Mouse (Mus musculus) neural tube, embryonic 15.5 days (tissue): ENCODE results near the gene Fgf15. TPM values are rescaled to one million over a fixed set of nuclear protein-coding genes. Genes with fewer than 3 reads are reported as not detected.

ENCODE experiments used
- ATAC-seq: fragments of 200-750 bp; cut with Nextera tagmentation; 2 replicates; pipeline ENCODE4 v1.8.0; 2017; ENCODE audit warnings: mild to moderate bottlenecking, moderate TSS enrichment, moderate library complexity; ENCODE audit not compliant: low FRiP score
- H3K27ac ChIP-seq: fragments of 300-500 bp; sonication (generic); replicated peaks from 2 replicates; pipeline ENCODE4 v1.5.1; 2015; ENCODE audit warnings: mild to moderate bottlenecking, inconsistent platforms
- H3K27me3 ChIP-seq: fragments of 300-500 bp; sonication (generic); replicated peaks from 2 replicates; pipeline ENCODE4 v1.6.1; 2015; ENCODE audit warnings: inconsistent platforms
- H3K36me3 ChIP-seq: fragments of 300-500 bp; sonication (generic); 2 replicates; pipeline ENCODE4 v1.6.1; 2015; ENCODE audit warnings: inconsistent platforms
- H3K4me1 ChIP-seq: fragments of 300-500 bp; sonication (generic); 2 replicates; pipeline ENCODE4 v1.6.1; 2015; ENCODE audit warnings: inconsistent platforms
- H3K4me2 ChIP-seq: fragments of 300-500 bp; sonication (generic); 2 replicates; pipeline ENCODE4 v1.6.1; 2015; ENCODE audit warnings: inconsistent platforms, mild to moderate bottlenecking, moderate library complexity
- H3K4me3 ChIP-seq: fragments of 300-500 bp; sonication (generic); replicated peaks from 2 replicates; pipeline ENCODE4 v1.5.1; 2015; ENCODE audit warnings: mild to moderate bottlenecking, inconsistent platforms
- H3K9ac ChIP-seq: fragments of 300-500 bp; sonication (generic); replicated peaks from 2 replicates; pipeline ENCODE4 v1.6.1; 2015; ENCODE audit warnings: mild to moderate bottlenecking, inconsistent platforms
- H3K9me3 ChIP-seq: fragments of 300-500 bp; sonication (generic); replicated peaks from 2 replicates; pipeline ENCODE4 v1.6.1; 2016; ENCODE audit warnings: inconsistent platforms
- WGBS: fragments of 180-500 bp; shearing (Covaris S2); methylation state at CpG from one replicate; pipeline ENCODE4 v1.1.7; 2015; ENCODE audit warnings: mixed read lengths; 5-methylcytosine and 5-hydroxymethylcytosine counted together
- polyA plus RNA-seq: library from polyadenylated mRNA; unstranded; fragments of >200 nt; fragmentation: Nextera tagmentation; extraction: Ambion mirVana; gene quantifications from 2 replicates; pipeline ENCODE4 v1.2.1, GENCODE M21; 2015

Fgf15 gene
- 5.4 and 7.8 TPM in 2 replicates for polyA plus RNA-seq

DNA sequence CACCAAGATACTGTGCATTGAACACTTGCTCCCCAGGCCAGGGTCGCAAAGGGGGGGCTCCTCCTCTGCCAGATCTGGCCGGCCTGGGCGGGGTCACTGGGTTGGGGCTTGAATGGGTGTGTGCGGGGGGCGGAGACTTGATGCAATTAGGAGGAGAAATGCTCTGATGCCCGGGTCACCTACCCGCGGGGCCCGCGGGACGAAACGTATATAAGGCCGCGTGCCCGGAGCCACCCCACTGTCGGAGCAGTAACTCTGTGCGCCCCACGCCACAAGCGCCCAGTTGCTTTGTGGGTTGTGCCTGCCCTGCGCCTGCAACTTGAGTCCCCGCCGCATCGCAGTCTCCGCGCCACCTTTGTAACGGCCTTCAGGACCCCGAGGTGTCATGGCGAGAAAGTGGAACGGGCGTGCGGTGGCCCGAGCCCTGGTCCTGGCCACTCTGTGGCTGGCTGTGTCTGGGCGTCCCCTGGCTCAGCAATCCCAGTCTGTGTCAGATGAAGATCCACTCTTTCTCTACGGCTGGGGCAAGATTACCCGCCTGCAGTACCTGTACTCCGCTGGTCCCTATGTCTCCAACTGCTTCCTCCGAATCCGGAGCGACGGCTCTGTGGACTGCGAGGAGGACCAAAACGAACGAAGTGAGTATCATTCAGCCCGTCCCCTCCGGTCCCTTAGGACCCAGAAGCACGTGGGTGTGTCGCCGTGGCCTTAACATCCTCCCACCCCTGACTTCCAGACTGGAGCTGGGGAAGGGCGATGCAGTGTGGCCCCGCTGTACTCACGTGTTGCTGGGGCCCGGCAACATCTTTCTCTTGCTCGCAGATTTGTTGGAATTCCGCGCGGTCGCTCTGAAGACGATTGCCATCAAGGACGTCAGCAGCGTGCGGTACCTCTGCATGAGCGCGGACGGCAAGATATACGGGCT, at the start of gene Fgf15:
Gene Fgf15 (plus strand): TSS at position 238 of the 925 bp plus-strand sequence.
- Histone ChIP-seq H3K4me1 (peaks cover 32% of the 10 kb centered on the region), H3K9me3 (no peaks in the 10 kb centered on the region), H3K27me3 (peaks cover 42% of the 10 kb centered on the region), H3K4me2 (peak within 1 kb of the TSS; percentile 93), H3K27ac (peak within 1 kb of the TSS; percentile 35), H3K9ac (peak within 1 kb of the TSS; percentile 43), H3K4me3 (peak within 1 kb of the TSS; percentile 43), H3K36me3 (no peaks in the 10 kb centered on the region)
- peak; percentile 38 for ATAC-seq
- under 1% methylated on average over 65 of the region's 65 CpGs for WGBS

DNA sequence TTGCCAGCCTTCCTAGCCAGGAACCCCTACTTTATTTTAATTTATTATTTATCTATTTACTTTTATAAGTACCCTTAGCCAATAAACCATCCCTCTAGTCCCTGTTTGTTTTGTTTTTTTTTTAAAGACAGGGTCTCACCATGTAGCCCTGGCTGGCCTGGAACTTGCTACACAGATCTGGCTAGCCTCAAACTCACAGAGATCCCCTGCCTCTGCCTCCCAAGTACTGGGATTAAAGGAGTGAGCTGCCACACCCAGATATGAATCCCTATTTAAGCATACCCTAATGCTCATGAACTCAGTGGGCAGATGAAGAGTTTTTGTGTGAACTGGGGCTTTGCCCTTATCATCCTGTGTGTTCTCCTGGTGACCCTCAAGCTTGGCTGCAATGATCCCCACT, 49.3 kb upstream of the Fgf15 start, which contains the start of gene Fgf4:
Gene Fgf4 (plus strand): TSS at position 301 of the 400 bp plus-strand sequence.
- no peak within 1 kb of the TSS for H3K9ac ChIP-seq
- H3K4me2 ChIP-seq, result no peak within 1 kb of the TSS
- ATAC-seq, result no peak
- H3K27me3 ChIP-seq, result peaks cover 6% of the 10 kb centered on the region; the same call in 1 of the 2 replicates
- no peaks in the 10 kb centered on the region for H3K4me1 ChIP-seq
- no peak within 1 kb of the TSS for H3K27ac ChIP-seq
- H3K4me3 ChIP-seq, result no peak within 1 kb of the TSS
- H3K36me3 ChIP-seq, result no peaks in the 10 kb centered on the region
- no peaks in the 10 kb centered on the region for H3K9me3 ChIP-seq

DNA sequence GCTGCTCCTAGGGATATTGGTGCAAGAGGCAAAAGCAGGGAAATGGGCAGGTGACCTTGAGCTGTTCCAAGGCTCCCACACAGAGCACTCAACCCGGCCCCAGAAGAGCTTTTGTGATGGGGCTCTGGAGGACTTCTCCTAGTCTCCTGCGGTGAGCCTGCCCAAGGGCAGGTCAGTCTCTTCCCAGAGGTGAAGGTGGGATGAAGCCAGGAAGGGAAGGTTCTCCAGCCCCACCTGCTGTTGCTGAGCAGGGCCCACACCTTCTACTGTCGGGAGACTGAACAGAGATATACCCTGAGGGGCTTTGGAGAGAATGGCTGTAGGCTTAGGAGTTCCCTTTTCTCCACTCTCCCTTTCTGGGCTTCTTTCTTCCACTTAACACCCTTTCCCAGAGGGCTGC, 45.0 kb upstream of the Fgf15 start:
- no peak for ATAC-seq
- 52% methylated on average over 3 of the region's 3 CpGs for WGBS
- Histone ChIP-seq H3K4me2 (no peak overlapping the region), H3K27me3 (no peaks in the 10 kb centered on the region), H3K27ac (no peak overlapping the region), H3K36me3 (no peaks in the 10 kb centered on the region), H3K4me1 (no peaks in the 10 kb centered on the region), H3K4me3 (no peak overlapping the region), H3K9me3 (no peaks in the 10 kb centered on the region), H3K9ac (no peak overlapping the region)

DNA sequence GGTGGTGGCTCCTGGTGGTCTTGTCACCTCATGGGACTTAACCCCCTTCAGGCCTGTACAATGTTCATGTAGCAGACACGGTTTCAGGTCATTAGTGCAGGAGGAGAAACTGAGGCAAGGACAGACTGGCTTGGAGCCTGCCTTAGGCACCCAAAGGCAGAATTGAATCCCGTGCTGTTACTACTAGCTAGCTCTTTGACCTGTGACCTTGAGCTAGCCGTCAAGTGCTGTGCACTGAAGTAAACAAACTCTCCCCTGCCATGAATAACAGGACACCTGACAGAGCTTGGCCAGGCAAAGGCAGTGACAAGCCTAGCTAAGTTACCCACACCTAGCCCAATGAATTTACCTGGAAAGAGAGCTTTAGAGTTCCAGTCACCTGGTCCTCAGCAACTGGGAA, 41.4 kb upstream of the Fgf15 start:
- ATAC-seq, result no peak
- Histone ChIP-seq H3K4me3 (no peak overlapping the region), H3K27me3 (peaks cover 16% of the 10 kb centered on the region), H3K4me2 (no peak overlapping the region), H3K9me3 (no peaks in the 10 kb centered on the region), H3K36me3 (no peaks in the 10 kb centered on the region), H3K9ac (no peak overlapping the region), H3K4me1 (no peaks in the 10 kb centered on the region), H3K27ac (no peak overlapping the region)
- 64% methylated on average over 3 of the region's 3 CpGs for WGBS

DNA sequence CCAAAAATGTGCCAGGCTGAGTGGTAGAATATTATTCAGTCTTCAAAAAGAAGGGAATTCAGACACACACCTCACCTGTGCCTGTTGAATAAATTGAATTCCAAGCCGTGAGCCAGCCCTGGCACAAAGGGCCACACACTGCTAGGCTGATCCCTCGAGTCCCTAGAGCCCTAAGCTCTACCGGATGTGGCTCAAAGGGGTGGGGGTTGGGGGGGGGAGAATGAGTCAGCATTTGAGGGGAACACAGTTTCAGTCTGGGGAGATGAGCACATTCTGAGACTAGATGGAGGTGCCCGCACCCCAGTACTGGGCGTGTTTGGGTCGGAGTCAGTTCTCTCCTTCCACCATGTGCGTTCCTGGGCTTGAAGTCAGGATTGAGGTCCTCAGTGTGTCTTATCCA, 39.2 kb upstream of the Fgf15 start:
- no peak for ATAC-seq
- Histone ChIP-seq H3K9ac (no peak overlapping the region), H3K27me3 (peaks cover 37% of the 10 kb centered on the region), H3K36me3 (no peaks in the 10 kb centered on the region), H3K4me1 (peaks cover 14% of the 10 kb centered on the region), H3K27ac (no peak overlapping the region), H3K9me3 (no peaks in the 10 kb centered on the region), H3K4me2 (no peak overlapping the region), H3K4me3 (no peak overlapping the region)
- 93% methylated on average over 7 of the region's 7 CpGs for WGBS

DNA sequence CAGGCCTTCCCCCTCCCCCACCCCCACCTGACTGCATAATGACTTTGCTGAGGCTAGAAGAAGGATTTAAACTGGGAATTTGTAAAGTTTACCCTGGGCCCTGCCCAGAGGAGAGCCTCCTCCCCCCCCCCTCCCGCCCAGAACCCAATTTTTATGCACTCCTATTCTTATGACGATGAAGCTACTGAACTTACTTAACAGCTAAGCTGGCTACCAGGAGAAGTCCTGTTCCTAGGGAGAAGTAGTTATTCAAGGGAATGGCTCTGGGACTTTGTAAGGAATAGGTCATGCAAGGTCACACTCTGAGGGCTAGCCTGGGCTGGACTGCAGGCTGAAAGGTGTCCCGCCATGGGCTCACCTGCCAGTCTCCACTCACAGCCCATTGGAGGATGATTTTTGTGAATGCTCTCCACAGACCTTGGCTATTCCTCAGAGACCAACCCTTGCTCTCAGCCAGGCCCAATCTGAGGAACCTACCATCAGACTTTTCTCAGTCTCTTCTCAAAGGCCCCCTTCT, 38.4 kb upstream of the Fgf15 start:
- 67% methylated on average over 3 of the region's 3 CpGs for WGBS
- Histone ChIP-seq H3K9ac (no peak overlapping the region), H3K4me3 (no peak overlapping the region), H3K4me2 (no peak overlapping the region), H3K27me3 (peaks cover 45% of the 10 kb centered on the region), H3K36me3 (no peaks in the 10 kb centered on the region), H3K9me3 (no peaks in the 10 kb centered on the region), H3K4me1 (peaks cover 15% of the 10 kb centered on the region), H3K27ac (no peak overlapping the region)
- ATAC-seq, result no peak

DNA sequence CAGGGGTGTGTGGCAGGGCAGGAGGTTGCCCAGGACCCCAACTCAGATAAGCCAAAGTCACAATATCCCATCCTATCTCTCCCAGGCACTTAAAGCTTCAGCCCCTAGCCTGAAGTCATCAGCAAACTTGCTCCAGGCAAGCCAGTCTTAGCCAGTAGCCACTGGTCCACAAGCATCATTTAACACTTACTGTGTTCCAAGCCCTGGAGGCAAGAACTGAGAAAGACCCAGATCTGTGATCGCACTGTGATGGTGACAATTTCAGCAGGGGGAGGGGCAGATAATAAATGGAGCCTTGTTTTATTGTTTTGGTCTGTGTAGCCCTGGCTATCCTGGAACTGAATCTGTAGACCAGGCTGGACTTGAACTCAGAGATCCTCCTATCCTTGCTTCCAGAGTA, 37.6 kb upstream of the Fgf15 start:
- WGBS, result 81% methylated on average over 1 of the region's 1 CpGs
- Histone ChIP-seq H3K4me1 (peaks cover 15% of the 10 kb centered on the region), H3K4me3 (no peak overlapping the region), H3K9me3 (no peaks in the 10 kb centered on the region), H3K36me3 (no peaks in the 10 kb centered on the region), H3K27ac (no peak overlapping the region), H3K27me3 (peaks cover 52% of the 10 kb centered on the region), H3K4me2 (no peak overlapping the region), H3K9ac (no peak overlapping the region)
- no peak for ATAC-seq

DNA sequence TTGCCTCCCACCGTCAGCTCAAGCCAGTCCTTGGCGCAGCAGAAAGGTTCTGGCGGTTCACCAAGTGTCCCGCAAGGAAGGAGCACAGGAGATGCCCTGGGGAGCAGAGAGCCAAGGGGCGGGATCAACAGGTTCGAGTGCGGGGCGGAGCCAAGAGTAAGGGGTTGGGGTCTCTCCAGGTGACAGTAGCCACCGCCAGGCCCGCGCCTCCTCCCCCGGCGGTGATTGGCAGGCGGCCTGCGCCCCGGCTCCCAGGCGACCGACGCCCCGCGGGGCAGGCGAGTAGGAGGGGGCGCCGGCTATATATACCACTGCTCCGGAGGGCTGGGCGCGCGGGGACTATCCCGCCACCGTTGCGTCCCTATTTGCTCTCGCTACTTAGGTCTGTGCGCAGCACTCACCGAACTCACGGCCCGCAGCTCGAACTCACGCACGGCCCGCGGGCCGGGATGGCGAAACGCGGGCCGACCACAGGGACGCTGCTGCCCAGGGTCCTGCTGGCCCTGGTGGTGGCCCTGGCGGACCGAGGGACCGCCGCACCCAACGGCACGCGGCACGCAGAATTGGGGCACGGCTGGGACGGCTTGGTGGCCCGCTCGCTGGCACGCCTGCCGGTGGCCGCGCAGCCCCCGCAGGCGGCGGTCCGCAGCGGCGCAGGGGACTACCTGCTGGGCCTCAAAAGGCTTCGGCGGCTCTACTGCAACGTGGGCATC, 35.1 kb upstream of the Fgf15 start:
- no peak overlapping the region for H3K27ac ChIP-seq
- no peaks in the 10 kb centered on the region for H3K9me3 ChIP-seq
- peak overlapping the region; percentile 37 for H3K4me2 ChIP-seq
- WGBS, result under 1% methylated on average over 56 of the region's 72 CpGs
- H3K4me3 ChIP-seq, result peak overlapping the region; percentile 19
- H3K9ac ChIP-seq, result no peak overlapping the region
- no peak for ATAC-seq
- H3K4me1 ChIP-seq, result peaks cover 15% of the 10 kb centered on the region
- H3K27me3 ChIP-seq, result peaks cover 76% of the 10 kb centered on the region
- H3K36me3 ChIP-seq, result no peaks in the 10 kb centered on the region

DNA sequence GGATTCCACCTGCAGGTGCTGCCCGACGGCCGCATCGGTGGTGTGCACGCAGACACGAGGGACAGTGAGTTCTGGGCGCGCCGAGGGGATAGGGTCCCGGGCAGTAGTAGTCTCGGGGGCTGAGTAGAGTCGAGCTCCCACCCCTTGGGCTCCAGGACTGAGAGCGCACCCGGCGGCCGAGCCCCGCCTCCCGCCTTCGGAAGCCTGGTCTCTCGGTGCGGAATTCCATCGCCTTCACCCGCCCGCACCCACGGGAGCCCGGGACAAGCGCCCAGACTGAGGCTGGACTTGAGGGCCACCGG, 34.6 kb upstream of the Fgf15 start:
- WGBS, result 1% methylated on average over 28 of the region's 28 CpGs
- Histone ChIP-seq H3K27ac (no peak overlapping the region), H3K9ac (no peak overlapping the region), H3K36me3 (no peaks in the 10 kb centered on the region), H3K9me3 (no peaks in the 10 kb centered on the region), H3K4me2 (peak overlapping the region; percentile 37), H3K4me3 (peak overlapping the region; percentile 19), H3K4me1 (peaks cover 15% of the 10 kb centered on the region), H3K27me3 (peaks cover 79% of the 10 kb centered on the region)
- ATAC-seq, result no peak

DNA sequence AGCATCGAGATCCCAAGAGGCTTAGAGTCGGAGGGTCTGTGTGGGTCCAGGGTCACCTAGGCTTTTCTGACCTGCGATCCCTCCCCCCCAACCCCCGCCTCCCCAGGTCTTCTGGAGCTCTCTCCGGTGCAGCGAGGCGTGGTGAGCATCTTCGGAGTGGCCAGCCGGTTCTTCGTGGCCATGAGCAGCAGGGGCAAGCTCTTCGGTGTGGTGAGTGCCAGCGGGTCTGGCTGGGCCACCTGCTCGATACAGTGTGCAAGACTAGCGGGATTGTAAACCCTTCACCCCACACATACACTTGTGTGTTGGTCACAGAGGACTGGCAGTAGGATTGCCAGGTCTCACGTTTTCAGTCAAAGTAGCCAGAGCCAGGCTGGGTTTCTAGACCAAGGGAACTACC, 34.2 kb upstream of the Fgf15 start:
- Histone ChIP-seq H3K9me3 (no peaks in the 10 kb centered on the region), H3K4me3 (peak overlapping the region; percentile 19; the same call in 1 of the 2 replicates), H3K4me1 (peaks cover 15% of the 10 kb centered on the region), H3K27ac (no peak overlapping the region), H3K4me2 (peak overlapping the region; percentile 37; the same call in 1 of the 2 replicates), H3K36me3 (no peaks in the 10 kb centered on the region), H3K27me3 (peaks cover 83% of the 10 kb centered on the region), H3K9ac (no peak overlapping the region)
- ATAC-seq, result no peak
- 2% methylated on average over 15 of the region's 15 CpGs for WGBS

DNA sequence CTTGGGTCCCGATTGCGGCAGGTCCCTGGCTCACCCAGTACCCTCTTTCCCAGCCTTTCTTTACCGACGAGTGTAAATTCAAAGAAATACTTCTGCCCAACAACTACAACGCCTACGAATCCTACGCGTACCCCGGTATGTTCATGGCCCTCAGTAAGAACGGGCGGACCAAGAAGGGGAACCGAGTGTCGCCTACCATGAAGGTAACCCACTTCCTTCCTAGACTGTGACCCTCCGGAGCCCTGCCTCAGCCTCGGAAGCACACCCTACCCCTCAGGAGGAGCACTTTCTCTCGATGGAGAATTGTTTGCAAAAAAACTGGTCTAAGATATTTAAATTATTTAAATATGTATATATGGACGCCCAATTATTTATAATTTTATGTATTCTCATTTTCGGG, 33.6 kb upstream of the Fgf15 start:
- Histone ChIP-seq H3K27ac (no peak overlapping the region), H3K4me2 (no peak overlapping the region), H3K4me3 (no peak overlapping the region), H3K9me3 (no peaks in the 10 kb centered on the region), H3K9ac (no peak overlapping the region), H3K27me3 (peaks cover 89% of the 10 kb centered on the region), H3K36me3 (no peaks in the 10 kb centered on the region), H3K4me1 (peaks cover 15% of the 10 kb centered on the region)
- 4% methylated on average over 18 of the region's 18 CpGs for WGBS
- no peak for ATAC-seq

DNA sequence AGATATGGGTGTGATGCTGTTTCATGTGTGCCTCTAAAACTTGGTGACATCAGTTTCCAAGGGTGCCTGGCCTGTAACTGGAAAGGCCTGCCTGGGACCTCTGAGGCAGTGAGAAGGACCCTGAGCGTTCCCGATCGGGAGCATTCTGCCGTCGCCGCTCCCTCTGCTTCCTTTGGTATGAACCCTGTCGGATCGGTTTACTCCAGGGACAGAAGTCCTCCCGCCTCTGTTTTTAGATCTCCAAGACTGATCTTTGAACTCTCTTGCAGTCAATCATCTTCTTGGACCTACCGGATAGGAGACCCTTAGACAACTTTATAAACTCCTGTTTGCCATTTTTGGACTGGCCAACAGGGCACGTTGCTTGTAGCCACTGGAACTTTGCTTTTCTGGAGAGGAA, 33.1 kb upstream of the Fgf15 start:
- peaks cover 15% of the 10 kb centered on the region for H3K4me1 ChIP-seq
- H3K4me3 ChIP-seq, result no peak overlapping the region
- H3K9ac ChIP-seq, result no peak overlapping the region
- WGBS, result 2% methylated on average over 11 of the region's 11 CpGs
- no peak overlapping the region for H3K27ac ChIP-seq
- no peak for ATAC-seq
- H3K9me3 ChIP-seq, result no peaks in the 10 kb centered on the region
- no peaks in the 10 kb centered on the region for H3K36me3 ChIP-seq
- H3K4me2 ChIP-seq, result no peak overlapping the region
- H3K27me3 ChIP-seq, result peaks cover 89% of the 10 kb centered on the region
